Mouse (Mus musculus) 3T3-L1 (cell line): ENCODE data around the gene Mtg2.

ENCODE experiments used
- DNase-seq: peaks from one replicate; pipeline ENCODE4 v3.0.0-alpha.2; 2015; ENCODE audit warnings: low read depth, low spot score

The Mtg2 gene

DNA sequence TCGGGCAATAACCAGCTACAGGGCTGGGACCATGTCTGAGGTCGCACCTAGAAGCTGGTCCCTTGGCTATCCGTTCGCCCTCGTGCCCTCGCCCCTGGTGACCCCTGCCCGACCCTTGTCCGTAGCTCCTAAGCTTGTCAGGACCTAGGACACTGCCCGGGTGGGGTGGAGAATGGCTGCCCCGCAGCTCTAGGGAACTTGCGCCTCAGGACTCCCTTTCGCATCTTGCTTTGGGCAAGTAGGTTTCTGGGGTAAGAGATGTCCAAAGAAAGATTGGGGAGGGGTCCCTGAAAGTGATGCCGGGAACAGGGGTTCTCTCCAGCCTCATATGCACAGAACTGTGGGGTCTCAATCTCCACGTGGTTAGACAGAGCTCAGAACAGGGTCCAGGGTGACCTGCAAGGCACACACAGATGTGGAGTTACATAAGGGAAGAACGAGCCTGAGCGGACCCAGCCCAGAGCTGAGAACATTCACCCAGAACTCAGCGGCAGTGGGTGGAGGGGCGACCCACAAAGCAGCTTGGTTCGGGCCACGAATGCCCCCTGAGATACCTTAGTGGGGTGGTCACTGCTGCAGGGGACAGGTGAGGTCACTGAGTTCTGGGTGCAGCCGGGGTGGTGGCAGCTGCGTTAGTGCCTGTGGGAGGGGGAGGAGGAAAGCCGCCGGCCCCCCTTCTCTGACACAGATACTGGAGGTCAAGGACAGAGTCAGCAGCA is 34.4 kb downstream of the Mtg2 start:
- DNase-seq, result no peak

DNA sequence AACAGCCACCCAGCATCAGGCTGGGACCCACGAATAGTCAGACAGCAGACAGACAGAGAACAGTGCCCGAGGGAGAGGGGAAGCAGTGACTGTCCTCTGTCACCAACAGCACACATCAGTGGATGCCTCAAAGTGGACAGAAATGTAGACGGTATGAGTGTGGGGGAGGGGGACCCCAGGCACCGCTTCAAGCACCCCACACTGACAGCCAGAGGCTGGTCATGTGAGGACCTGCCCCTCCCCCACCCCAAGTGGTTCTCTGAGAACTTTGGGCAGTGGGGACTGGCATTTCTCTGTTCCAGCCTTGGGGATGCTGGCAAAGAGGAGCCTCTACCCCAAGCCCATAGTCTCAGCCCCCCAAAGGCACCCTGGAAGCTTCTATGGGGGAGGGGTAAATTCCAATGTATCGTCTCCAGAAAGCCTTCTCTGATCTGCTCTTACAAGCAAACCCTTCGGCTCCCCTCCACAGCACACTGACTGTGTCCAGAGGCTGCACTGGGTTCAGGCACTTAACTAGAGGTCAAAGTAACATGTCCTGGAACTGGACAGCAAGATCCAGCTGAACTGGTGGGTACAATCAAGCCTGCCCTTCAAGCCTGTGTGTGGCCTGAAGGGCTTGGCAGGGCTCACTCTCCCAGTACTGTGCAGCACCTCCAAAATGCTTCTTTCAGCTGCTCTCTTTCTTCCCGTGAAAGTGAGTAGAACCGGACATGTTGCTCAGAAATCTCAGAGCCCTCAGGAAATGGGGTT is 35.2 kb downstream of the Mtg2 start:
- DNase-seq, result no peak

DNA sequence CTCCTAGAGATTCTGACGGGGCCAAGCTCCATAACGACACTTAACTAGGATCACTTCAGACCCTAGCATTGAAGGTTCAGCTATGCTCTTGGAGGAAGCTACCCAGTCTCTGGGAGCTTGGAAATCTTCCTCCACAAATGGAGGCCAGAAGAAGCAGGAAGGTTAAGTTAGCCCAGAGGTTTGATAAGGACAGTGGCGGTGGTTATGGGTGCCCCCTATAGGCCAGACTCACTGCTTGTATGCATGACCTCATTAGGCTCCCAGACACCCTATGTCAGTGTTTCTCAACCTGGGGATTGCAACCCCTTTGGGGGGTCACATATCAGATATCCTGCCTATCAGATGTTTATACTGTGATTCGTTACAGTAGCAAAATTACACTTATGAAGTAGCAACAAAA is 36.7 kb downstream of the Mtg2 start:
- DNase-seq, result no peak

DNA sequence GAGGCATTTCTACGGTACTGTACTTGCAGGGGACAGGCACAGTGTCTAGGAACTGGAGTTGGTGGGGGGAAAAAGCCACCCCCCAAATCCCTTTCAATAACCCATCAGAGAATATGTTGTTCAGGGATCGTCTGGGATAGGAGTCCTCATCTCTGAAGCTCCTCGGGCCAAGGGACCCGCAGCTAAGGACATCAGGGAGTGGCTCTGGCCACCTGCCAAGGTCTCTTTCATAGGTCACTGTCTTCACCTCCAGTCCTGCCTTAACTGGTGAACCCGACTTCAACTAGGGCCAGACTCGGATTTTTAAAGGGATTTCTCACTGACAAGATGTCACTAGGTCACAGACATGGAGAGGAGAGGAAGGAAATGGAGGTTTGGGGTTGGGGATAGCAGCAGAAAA is 37.9 kb downstream of the Mtg2 start:
- no peak for DNase-seq

DNA sequence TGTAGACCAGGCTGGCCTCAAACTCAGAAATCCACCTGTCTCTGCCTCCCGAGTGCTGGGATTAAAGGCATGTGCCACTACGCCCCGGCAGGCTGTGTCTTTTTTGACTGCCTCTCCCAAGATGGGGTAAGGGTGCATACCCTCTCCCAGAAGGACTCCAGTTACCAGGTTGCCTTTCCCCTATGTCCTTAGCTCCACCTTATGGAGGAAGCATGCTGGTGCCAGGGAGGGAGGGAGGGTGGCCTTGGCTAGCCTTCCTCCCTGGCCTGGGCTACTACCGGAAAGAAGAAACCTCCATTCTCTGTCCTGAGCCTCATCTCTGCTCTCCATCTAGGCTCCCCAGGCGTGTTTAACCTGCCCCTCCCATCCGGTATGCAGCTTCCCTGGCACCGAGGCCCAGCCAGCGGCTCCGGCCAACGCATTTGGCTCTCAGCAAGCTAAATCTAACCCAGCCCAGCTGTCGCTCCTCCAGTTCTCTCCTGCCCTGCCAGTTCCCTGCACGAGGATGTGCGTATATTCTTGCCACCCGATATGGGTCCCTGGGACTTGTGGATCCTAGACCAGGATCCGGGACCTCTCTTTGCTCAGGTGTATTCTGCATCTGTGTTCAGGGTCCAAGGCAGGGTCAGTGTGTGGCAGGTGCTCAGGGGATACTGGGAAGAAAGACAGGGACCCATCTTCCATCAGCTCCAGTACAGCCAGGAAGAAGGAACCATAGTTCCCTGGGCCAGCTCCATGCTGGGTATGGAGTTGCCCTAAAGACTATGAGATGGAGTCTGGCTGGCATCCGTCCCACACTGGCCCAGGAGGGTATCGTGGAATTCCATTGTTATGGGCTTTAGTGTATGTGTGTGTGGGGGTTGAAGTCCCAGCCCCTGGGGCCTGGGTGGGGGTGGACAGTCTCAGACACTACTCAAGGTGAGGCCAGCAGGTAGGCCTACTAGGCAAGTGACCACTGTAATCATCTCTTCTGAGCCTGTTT is 43.8 kb downstream of the Mtg2 start:
- peak; percentile 62 for DNase-seq

DNA sequence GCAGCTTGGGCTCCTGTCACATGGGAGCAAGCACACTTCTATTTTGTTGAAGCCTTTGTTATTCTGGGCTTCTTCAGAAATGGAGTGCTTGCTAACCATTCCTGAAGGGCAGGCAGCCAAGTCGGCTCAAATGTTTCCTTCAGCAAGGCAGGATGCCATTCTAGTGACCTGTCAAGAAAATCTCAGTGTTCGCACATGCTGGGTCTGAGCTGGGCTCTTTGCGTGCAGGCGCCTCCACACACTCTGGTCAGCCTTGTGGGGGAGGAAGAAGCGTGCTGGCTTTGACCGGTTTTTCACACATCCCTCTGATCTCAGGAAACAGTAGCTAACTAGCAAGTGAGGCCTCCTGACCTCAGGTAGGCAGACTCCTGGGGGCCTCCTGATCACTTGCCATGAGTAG is 44.9 kb downstream of the Mtg2 start:
- DNase-seq, result peak; percentile 97

DNA sequence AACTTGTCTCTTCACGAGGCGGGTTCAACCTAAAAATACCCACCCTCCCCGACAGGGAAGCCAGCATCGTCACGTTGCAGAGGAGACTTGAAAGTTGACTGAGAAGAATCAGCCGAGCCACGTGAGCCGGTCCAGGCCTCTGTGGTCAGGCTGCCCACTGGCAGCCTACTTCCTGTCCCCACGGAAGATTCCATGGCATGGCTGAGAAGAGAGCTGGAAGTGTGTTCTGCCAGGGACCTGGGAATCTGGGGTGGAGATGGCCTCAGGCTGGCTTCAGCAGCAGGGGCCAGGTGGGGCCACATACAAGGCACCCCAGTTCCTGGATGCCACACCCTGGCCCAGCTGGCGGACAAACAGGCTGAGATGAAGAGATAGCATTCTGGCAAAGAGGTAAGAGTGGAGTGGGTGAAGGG is 45.7 kb downstream of the Mtg2 start:
- DNase-seq, result peak; percentile 51

DNA sequence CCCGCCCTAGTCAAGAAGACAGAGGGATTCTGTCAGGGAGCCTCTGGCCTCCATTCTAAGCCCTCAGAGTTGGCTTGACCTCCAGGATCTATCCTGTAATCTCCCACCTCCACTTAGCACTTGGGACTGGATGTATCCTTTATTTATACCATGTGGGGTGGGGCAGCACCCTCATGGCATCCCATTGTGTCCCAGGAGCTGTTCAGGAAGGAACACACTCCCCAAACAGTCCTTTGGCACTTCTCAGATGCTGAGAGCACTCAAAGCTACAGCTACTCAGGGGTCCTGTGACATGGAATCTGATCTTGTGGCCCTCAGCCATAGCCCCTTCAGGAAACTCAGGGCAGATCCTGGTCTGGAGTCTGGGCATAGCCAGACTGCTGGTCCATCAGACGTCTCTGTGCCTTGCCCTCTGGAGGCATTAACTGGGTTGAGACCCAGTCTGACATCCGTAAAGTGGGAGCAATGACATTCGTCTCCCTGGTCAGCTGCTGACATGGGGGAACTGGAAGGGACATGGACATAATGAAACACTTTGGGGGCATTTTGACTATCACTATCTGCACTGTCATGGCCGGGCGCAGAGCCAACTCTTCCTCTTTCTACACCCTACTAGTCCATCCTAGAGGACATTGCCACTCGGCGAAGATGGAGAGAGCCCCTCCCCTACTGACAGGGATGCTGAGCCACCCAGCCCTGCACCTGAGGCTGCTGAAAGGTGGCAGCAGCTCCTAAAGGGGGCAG is 46.5 kb downstream of the Mtg2 start:
- no peak for DNase-seq

DNA sequence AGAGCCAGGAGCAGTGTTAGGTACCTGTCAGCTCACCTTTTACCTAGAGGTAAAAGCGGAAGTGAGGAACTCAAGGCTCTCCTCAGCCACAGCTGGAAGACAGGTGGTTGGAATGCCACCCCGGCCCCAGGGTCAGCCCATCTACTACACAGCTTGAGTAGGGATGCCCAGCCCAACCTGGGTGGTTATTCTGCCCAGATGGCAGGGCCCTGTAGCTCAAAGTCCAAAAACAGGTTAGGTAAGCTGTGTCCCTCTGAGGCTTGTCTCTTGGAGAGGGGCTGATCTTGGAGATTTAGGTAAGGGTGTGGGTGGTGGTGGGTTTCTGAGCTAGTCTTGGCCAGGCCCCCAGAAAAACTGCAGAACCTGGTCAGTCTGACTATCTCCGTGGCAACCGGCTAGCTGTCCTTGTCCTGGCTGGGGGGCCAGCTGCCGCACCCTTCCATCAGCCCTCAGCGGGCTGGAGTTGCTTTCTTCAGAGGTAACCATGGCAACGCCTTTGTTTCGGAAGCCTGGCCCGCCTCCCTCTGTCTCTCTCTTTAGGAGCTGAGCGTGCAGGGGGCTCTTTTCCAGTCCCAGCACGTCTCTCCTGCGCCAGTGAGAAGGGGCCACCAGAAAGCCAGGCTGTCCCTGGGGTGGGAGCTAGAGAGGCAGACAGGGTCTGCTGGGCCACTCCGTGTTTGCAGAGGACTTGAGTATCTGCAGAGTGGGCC is 47.3 kb downstream of the Mtg2 start:
- no peak for DNase-seq

DNA sequence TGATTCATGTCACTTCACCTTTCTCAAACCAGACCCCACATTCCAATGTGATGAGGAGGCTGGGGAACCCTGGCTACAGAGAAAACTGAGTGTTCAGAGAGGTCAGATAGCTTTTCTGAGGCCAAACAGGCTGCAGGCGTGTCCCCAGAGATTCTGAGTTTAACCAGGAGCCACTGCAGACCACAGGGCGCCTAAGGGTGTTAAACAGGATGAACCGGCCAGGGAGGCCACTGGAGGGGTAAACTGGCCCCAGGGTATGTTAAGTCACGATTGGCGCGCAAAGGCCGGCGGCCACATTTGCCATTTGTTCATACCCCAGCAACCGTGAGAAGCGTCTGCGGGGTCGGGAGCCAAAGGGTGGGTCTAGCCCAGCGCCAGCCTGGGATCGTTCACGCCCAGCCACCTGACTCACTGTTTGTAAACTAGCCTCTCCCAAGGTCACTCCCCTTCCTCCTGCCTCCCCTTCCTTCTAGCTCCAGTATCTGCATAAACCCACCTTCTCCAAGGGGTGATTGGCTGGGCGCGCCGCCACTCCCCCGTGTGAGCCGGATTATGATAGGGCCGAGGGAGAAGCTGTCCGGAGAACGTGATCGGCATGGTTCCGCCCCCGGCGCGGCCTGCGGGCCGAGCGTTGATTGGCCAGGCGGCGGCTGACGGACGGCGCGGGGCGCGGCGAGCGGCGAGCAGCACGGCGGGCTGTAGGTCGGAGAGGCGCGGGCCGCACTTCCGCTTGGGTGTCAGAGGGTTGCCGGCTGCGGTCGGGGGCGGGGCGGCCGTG is 48.5 kb downstream of the Mtg2 start, which contains the start of gene Osbpl2:
Gene Osbpl2, plus strand, starts transcription at position 646 of the 778 bp plus-strand sequence.
- DNase-seq, result peak; percentile 100

DNA sequence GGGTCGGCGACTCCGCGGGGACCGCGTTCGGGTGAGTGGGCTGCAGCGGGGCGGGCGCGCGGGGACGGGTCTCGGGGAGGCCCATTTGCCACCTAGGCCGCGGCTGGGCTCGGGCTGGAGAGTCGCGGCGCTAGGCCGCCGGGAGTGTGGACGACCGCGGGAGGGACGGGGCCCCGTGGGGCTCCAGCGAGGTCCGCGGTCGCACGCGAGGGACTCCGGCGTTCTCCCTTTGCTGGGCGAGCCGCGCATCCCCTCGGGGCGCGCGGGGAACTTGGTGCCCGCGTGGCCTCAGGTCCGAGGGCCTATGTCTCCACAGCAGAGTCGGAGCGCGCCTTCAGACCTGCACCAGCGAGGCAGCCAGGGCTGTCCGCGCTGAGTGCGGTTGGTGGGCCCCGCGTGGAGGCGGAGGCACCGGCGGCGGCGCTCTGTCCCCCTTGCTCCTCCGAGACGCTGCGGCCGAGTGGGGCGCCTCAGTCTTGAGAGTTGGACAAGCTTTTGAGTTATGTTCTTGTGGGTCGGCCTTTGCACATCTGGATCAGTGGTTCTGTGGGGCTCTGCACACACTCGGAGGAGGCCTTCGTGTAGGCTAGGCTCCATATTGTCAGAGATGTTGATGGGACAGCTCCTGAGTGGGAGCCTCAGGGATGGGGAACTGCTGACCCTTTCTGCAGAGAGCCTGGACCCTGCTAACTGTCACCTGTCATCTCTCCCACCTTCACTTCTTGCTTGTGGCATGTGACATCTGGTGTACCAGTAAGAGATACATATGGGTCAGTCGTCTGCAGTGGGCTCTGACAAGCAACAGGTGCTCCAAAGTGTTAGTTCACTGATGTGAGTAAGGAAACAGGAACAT is 49.3 kb downstream of the Mtg2 start:
- peak; percentile 46 for DNase-seq

DNA sequence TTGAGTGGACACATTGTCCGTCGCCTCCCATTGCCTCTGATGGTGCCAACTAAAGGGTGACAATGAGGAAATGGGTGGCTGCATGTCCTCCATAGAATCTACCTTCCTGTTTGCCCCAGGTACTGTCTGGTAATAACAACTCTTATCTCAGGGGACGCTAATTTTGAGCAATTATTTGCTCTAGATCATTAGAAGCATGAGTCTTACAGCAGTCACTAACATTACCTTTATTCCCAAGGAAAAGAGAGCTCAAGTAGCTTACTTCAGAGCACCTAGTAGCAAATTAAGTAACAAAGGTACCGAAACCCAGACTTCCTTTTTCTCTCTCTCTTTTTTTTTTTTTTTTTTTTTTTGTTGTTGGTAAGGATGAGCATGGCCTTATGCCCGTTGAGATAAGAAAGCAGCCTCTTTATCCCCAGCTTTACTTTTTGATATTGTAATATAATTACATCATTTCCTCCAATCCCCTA is 49.9 kb downstream of the Mtg2 start:
- no peak for DNase-seq

DNA sequence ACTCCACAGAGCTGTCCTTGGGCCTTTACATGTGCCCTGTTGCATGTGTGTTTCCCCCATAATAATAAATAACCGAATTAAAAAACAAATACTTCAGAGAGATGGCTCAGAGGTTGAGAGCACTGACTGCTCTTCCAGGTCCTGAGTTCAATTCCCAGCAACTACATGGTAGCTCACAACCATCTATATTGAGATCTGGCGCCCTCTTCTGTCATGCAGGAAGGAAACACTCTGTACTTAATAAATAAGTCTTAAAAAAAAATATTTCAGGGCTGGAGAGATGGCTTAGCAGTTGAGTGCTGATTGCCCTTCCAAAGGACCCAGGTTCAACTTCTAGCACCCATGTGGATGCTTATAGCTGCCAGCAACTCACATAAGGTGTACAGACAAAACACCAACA is 53.8 kb downstream of the Mtg2 start:
- DNase-seq, result no peak

DNA sequence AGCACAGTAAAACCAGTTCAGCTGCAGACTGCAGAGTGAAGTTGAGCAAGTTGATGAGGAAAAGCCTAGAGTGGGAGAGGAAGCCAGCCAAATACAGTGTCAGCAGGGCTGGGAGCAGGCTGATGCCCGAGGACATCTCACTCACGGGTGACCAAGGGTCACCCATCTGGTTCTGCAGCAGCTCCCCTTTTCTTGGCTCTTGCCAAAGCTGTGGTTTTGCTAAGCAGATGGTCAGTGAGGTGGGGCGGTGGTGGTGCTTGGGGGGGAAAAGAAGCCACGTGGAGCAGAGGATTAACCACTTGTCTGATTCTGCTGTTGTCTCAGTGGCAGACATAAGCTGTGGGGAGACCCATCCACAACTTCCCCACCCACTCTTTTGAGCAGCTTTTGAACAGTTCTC is 55.8 kb downstream of the Mtg2 start:
- DNase-seq, result peak; percentile 90

DNA sequence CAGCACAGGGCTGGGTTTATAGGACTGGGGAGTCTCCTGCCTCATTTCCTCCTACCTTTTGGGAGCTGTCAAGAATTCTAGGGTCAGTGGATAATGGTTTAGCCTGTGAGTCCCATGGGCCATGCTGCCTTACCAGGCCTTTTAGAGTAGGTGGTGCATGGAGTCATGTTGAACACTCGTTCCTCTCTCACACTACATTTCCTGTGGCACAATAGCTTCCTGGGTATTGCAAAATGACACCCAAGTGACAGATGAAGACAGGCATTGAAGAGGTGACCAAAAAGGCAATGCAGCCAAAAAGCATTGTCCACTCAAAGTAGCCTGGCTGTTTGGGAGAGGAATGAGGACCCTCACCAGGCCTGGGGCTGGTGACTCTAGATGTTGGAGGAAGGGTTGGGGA is 57.3 kb downstream of the Mtg2 start:
- no peak for DNase-seq

DNA sequence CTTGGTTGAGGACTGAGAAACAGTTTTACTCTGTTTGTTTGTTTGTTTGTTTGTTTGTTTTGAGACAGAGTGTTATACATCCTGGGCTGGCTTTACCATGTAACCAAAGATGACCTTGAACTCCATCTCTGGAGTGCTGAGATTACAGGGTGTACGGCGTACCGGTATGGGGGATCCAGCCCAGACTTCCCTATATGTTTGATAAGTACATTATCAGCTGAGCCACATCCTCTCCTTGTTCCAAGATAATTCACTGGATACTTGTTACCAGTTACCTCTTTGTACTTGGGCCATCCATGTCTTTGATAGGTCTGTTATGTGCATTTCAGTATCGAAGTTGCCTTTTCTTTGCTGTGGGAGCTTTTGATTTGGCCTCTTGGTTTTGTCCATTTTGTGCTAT is 62.8 kb downstream of the Mtg2 start:
- DNase-seq, result no peak

DNA sequence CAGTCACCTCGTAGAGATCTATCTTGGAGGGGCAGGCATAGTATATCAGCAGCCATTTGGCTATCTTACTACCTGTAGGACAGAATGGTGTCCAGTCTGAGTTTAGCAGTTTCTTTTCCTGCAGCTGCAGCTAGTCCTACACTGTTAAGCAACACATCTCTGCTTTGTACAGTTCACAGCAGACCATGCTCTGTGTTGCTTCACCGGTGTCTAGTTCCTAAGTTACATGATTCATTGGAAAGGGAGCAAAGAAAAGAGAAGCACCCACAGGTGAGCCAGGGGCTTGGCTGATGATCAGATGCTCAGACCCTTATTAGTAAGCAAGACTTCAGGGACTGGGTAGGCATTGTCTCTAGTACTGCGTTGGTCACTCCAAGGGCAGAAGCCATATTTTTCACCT is 63.5 kb downstream of the Mtg2 start:
- no peak for DNase-seq

DNA sequence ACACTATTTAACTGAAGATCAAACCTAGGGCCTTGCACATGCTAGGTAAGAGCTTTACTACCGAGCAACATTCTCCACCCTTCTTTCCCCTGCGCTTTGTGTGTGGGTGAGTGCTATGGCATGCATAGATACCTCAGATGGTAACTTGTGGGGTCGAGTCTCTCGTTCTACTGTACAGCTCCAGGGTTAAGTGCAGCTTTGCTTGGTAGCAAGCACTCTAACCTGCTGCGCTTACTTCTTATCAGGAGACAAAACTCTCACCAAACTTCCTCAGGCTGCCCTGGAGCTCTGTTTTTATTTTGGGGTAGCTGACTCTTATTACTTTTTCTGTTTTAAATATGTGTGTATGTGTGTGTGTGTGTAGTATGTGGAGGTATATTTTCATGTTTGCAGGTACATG is 65.0 kb downstream of the Mtg2 start:
- no peak for DNase-seq
